Mouse (Mus musculus) retina, postnatal 7 days (tissue): ENCODE results near the gene Pappa.

ENCODE experiments used
- DNase-seq: peaks from one replicate; pipeline ENCODE4 v3.0.0-alpha.2; 2012; ENCODE audit warnings: low read depth, low spot score

Gene Pappa

GRCm38 (mm10) chr4:65166288-65166835 lies 42.4 kb downstream of the Pappa start:
- no peak for DNase-seq

GRCm38 (mm10) chr4:65174505-65174904 lies 50.5 kb downstream of the Pappa start:
- DNase-seq, result no peak

- no peak for DNase-seq
Observed at GRCm38 (mm10) chr4:65178146-65178545, 54.2 kb downstream of the Pappa start.

- DNase-seq, result no peak
Observed at GRCm38 (mm10) chr4:65187236-65187635, 63.3 kb downstream of the Pappa start.

GRCm38 (mm10) chr4:65187716-65188115 lies 63.7 kb downstream of the Pappa start:
- DNase-seq, result no peak

- no peak for DNase-seq
Observed at GRCm38 (mm10) chr4:65188921-65189485, 65.0 kb downstream of the Pappa start.

- DNase-seq, result no peak
Observed at GRCm38 (mm10) chr4:65192810-65193209, 68.8 kb downstream of the Pappa start.

GRCm38 (mm10) chr4:65195971-65196370 lies 72.0 kb downstream of the Pappa start:
- DNase-seq, result no peak

GRCm38 (mm10) chr4:65203666-65204065 lies 79.7 kb downstream of the Pappa start:
- DNase-seq, result no peak

GRCm38 (mm10) chr4:65205446-65205845 lies 81.5 kb downstream of the Pappa start:
- no peak for DNase-seq

GRCm38 (mm10) chr4:65209369-65210015 lies 85.5 kb downstream of the Pappa start:
- DNase-seq, result no peak

- no peak for DNase-seq
Observed at GRCm38 (mm10) chr4:65216682-65217081, 92.7 kb downstream of the Pappa start.

GRCm38 (mm10) chr4:65217651-65218364 lies 93.8 kb downstream of the Pappa start:
- no peak for DNase-seq

- DNase-seq, result no peak
Observed at GRCm38 (mm10) chr4:65223901-65224300, 99.9 kb downstream of the Pappa start.

GRCm38 (mm10) chr4:65238540-65238998 lies 114.6 kb downstream of the Pappa start:
- DNase-seq, result no peak

GRCm38 (mm10) chr4:65242434-65242931 lies 118.5 kb downstream of the Pappa start:
- DNase-seq, result no peak

GRCm38 (mm10) chr4:65243245-65243644 lies 119.3 kb downstream of the Pappa start:
- no peak for DNase-seq

- DNase-seq, result no peak
Observed at GRCm38 (mm10) chr4:65245015-65245414, 121.0 kb downstream of the Pappa start.

GRCm38 (mm10) chr4:65245440-65245839 lies 121.5 kb downstream of the Pappa start:
- no peak for DNase-seq

GRCm38 (mm10) chr4:65252193-65252592 lies 128.2 kb downstream of the Pappa start:
- no peak for DNase-seq

- no peak for DNase-seq
Observed at GRCm38 (mm10) chr4:65254073-65254472, 130.1 kb downstream of the Pappa start.

- DNase-seq, result no peak
Observed at GRCm38 (mm10) chr4:65267066-65267465, 143.1 kb downstream of the Pappa start.
